Mouse (Mus musculus) ES-Bruce4 (cell line): Measurements from ENCODE around the gene Cnmd.

Experiments used
- CTCF ChIP-seq: IDR thresholded peaks from one replicate; pipeline ENCODE4 v1.8.1; 2011; ENCODE audit warnings: low read depth, low read length
- POLR2A ChIP-seq: IDR thresholded peaks from one replicate; pipeline ENCODE4 v1.8.1; 2011; ENCODE audit warnings: low read length; ENCODE audit not compliant: insufficient read depth

GRCm38 (mm10) chr14:79606392-79606791 is 55.6 kb downstream of the Cnmd start:
- TF ChIP-seq POLR2A (no peak), CTCF (no peak)
